ENCODE assay signal across 8 mouse cellular contexts in genomic region chr17:35584330-35584937, GRCm38 (mm10). TPM values are rescaled to one million over a fixed set of nuclear protein-coding genes. Genes with fewer than 3 reads are reported as not detected.
DNase-seq lines count a peak whose midpoint lies in the region; TF ChIP-seq lines count a peak whose summit lies in the region.

No protein-coding gene starts in this region.

- TF ChIP-seq POLR2A in cerebellum, adult 2 months (IDR thresholded peaks at IDR 0.05; ENCODE audit: borderline replicate concordance, insufficient read depth, low read length) = no peak

- no peaks in the 10 kb centered on the region for H3K27me3 ChIP-seq in cerebellum, adult 2 months (ENCODE audit: control insufficient read depth, insufficient read depth, low read length)

- no peak overlapping the region for H3K4me3 ChIP-seq in cerebellum, adult 2 months (replicated peaks; ENCODE audit: insufficient read depth, low read depth, low read length)
- H3K4me3 ChIP-seq in layer of hippocampus, adult 2 months = no peak overlapping the region

- no peak overlapping the region for H3K27ac ChIP-seq in cerebellum, adult 2 months (ENCODE audit: insufficient read depth, low read length)
- no peak overlapping the region for H3K27ac ChIP-seq in layer of hippocampus, adult 2 months

- peaks cover 3% of the 10 kb centered on the region; the same call in 1 of the 2 replicates for H3K4me1 ChIP-seq in cerebellum, adult 2 months (ENCODE audit: control insufficient read depth, insufficient read depth, low read length)

- peak; percentile 91 for TF ChIP-seq CTCF in cerebellum, adult 2 months (IDR thresholded peaks at IDR 0.05; ENCODE audit: borderline replicate concordance, insufficient read depth, low read depth, low read length)
- TF ChIP-seq CTCF in layer of hippocampus, adult 2 months (conservative IDR thresholded peaks at IDR 0.05) = peak; percentile 98

- WGBS in cerebellum, adult 2 months = 11% methylated on average over 16 of the region's 16 CpGs

- DNase-seq in Muller cell, postnatal 12 days (ENCODE audit: inconsistent ontology term) = peak; percentile 59
- peak; percentile 71 to 77 for DNase-seq in cerebellum, adult 2 months
- peak; percentile 72 for DNase-seq in forelimb bud, embryonic 11.5 days (ENCODE audit: low read depth, low spot score)
- peak; percentile 89 for DNase-seq in heart, postnatal 4 days
- DNase-seq in layer of hippocampus, adult 2 months (ENCODE audit: low spot score in 2 of 2) = peak; percentile 75 to 87
- peak; percentile 70 for DNase-seq in lung, postnatal 25 days (ENCODE audit: low spot score)
- DNase-seq in retina, postnatal 1 day = peak; percentile 88
- peak; percentile 62 for DNase-seq in urinary bladder, adult 2 months (ENCODE audit: low spot score)

RNA-seq across cellular contexts. Expression of gene Sfta2, which starts 16.9 kb away (rescaled TPM):
- polyA plus RNA-seq in cerebellum, adult 2 months (2012; rRNA removed) = not detected in 2 replicates
- total RNA-seq in heart, postnatal 4 days (2021) = not detected
- not detected for total RNA-seq in layer of hippocampus, adult 2 months (2021)
- not detected in 2 replicates for polyA plus RNA-seq in urinary bladder, adult 2 months (2012; rRNA removed)

RNA-seq across cellular contexts. Expression of gene 2300002M23Rik, which starts 17.2 kb away (rescaled TPM):
- polyA plus RNA-seq in cerebellum, adult 2 months (2012; rRNA removed) = not detected in 2 replicates
- not detected for total RNA-seq in heart, postnatal 4 days (2021)
- not detected for total RNA-seq in layer of hippocampus, adult 2 months (2021)
- polyA plus RNA-seq in urinary bladder, adult 2 months (2012; rRNA removed) = not detected in 2 replicates

RNA-seq across cellular contexts. Expression of gene Cdsn, which starts 32.5 kb away (rescaled TPM):
- polyA plus RNA-seq in cerebellum, adult 2 months (2012; rRNA removed) = 0.05 and 0.16 TPM in 2 replicates
- under 1 TPM; 0.16 to 0.26 TPM for total RNA-seq in heart, postnatal 4 days (2021)
- total RNA-seq in layer of hippocampus, adult 2 months (2021) = under 1 TPM in 1 of 2 experiments, not detected in 1; 0.25 TPM
- polyA plus RNA-seq in urinary bladder, adult 2 months (2012; rRNA removed) = 0.56 and 1.1 TPM in 2 replicates

RNA-seq across cellular contexts. Expression of gene Gm9573, which starts 42.0 kb away (rescaled TPM):
- polyA plus RNA-seq in cerebellum, adult 2 months (2012; rRNA removed) = not detected in 2 replicates
- total RNA-seq in heart, postnatal 4 days (2021) = not detected
- not detected for total RNA-seq in layer of hippocampus, adult 2 months (2021)
- polyA plus RNA-seq in urinary bladder, adult 2 months (2012; rRNA removed) = not detected in 2 replicates

RNA-seq across cellular contexts. Expression of gene Psors1c2, which starts 51.4 kb away (rescaled TPM):
- not detected in 2 replicates for polyA plus RNA-seq in cerebellum, adult 2 months (2012; rRNA removed)
- total RNA-seq in heart, postnatal 4 days (2021) = not detected
- 1 to 10 TPM in 1 of 2 experiments, under 1 TPM in 1; 0.59 to 1.1 TPM for total RNA-seq in layer of hippocampus, adult 2 months (2021)
- 0.12 and 0.15 TPM in 2 replicates for polyA plus RNA-seq in urinary bladder, adult 2 months (2012; rRNA removed)
